Mouse (Mus musculus): ENCODE measurements around the gene Pigh. TPM values are rescaled to one million over a fixed set of nuclear protein-coding genes. Genes with fewer than 3 reads are reported as not detected.

Pigh gene
- total RNA-seq, 2 experiments from 2014 or later: 7.8 to 11.6 TPM

GRCm38 (mm10) chr12:79067526-79067925 is 21.9 kb downstream of the Pigh start:
- no peak for DNase-seq

DNA sequence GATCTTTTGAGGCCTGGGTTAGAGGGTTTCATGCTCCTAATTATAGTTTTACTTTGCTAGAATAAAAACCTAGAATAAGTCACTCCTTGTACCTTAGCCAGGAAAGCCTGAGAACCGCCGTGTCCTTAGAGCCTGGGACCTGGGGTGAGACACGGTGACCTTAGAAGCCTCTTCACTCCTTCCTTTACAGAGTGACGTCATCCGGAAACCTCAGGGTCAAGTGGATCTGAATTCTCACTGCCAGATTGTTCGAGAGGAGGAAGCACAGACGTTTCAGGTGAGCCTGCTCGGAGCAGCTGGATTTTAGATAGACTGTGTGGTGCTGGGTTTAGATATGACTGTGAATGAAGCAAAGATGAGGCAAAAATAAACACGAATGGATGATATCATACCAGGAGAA is 23.0 kb downstream of the Pigh start:
- no peak for DNase-seq

DNA sequence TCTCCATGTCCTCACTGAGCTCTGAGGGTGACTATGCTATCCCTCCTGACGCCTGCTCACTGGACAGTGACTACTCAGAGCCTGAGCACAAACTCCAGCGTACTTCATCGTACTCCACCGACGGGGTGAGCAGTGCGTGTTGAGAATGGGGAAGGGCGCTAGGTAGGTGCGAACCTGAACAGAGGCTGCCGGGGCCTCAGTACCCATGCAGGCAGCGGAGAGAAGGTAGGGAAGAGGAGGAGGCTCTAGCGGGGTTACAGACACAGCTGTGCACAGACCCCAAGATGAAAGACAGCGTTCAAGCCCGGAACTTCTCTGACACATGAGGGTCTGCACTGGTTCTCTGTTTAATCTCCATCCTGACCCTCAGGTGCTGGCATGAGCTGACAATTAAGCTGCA is 25.0 kb downstream of the Pigh start:
- DNase-seq: no peak

GRCm38 (mm10) chr12:79060766-79061652 is 28.4 kb downstream of the Pigh start:
- no peak for DNase-seq

- no peak for DNase-seq
Measured at GRCm38 (mm10) chr12:79060134-79060533, 29.3 kb downstream of the Pigh start.

- no peak for DNase-seq
Measured at GRCm38 (mm10) chr12:79059573-79059972, 29.9 kb downstream of the Pigh start.

DNA sequence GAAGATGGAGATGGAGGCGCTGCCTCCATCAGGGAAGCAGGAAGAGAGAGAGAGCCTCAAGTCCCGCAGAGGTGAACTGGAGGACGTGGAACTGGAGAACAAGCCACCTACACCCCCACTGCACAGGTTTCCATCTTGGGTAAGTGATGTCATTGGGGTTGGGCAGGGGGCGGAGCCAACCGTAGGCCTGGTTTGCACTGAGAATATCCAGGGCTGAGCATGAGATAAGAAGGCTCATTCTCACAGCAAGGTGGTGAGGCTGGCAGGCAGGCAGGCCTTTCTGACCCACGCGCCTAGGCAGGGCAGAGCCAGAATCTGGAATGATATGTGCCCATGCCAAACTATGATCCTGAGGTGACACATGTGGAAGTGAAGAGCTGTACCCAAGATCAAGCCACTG is 34.2 kb downstream of the Pigh start:
- no peak for DNase-seq

DNA sequence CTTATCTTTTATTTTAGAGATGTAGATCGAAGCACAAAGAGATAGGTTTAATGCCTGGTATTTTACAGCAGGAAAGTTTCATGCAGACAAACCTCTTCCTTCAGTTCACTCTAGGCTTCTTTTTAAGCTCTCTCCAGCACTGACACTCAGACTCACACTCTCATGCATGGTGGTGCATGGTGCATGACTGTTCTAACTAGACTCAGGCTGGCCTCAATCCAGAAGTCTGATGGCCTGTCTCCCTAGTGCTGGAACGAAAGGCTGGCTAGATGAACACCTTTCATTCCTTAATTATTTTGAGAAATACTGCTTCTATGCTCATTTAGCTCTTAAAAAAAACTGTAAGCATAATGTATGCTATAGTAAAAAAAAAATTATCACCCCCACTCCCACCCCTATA is 37.4 kb downstream of the Pigh start:
- no peak for DNase-seq

DNA sequence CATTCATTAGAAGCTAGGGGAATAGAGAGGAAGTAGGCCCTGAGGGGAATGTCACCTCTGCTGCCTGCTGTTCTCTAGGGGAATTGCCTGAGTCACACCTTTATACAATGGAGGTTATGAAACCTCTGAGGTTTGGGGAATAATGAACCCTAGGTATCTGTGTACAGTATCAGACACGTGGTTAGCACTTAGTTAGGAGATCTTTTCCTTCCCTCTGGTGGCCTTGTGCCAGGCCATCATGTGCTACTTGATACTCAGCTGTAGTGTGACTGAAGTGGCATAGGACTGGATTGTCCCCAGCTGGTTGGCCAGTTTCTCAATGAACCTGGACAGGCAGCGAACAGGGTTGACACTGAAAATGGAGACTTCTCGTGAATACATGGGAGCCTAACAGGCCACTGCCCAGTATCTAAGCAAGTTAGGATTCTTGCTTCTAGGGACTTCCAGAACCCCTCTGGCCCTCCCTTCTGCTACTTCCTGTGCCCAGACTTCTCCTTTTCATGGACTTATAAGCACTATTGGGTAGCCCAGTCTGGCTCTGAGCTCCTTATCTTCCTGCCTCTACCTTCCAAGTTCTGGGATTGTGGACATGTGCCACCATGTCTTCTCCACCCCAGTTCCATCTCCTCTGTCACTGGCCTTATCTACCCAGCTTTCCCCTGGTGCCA is 38.8 kb downstream of the Pigh start:
- DNase-seq: no peak

DNA sequence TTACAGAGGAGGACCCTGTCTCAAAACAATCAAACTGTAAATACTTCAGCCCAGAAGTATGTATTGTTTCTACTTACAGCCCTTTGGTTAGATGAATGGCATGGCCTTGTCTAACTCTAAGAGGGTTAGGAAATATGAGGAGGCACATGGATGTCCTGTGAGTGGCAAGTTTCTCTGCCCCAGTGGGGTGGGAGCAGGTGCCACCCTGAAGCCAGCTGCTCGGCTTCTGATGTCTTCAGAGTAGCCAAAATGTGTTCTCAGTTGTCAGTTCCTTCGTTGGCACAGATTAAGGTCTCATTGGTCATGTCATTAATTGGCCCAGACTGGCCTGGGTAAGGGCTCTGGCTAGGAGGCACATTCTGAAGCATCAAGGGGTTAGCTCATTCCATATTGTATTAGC is 39.6 kb downstream of the Pigh start:
- no peak for DNase-seq

- DNase-seq: no peak
Measured at GRCm38 (mm10) chr12:79048898-79049297, 40.6 kb downstream of the Pigh start.

GRCm38 (mm10) chr12:79047203-79047602 is 42.2 kb downstream of the Pigh start:
- no peak for DNase-seq

- DNase-seq: no peak
Measured at GRCm38 (mm10) chr12:79046171-79046570, 43.3 kb downstream of the Pigh start.

DNA sequence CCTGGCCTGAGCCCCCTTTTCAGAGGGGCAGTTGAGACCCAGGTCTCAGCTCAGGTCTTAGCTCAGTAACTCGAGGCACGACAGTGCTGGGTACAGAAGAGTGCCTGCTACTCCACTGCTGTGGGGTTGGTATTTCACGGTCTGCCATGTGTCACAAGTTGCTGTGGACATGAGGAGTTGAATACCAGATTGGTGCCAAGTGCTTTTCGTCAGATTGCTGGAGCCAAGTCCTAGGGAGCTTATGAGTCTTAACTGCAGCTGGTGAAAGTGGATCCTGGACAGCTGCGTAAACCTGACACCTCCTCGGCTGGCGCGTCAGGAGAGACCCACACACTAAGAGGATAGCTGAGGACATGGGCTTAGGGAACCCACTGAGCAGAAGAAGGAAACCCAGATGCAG is 44.8 kb downstream of the Pigh start:
- no peak for DNase-seq

DNA sequence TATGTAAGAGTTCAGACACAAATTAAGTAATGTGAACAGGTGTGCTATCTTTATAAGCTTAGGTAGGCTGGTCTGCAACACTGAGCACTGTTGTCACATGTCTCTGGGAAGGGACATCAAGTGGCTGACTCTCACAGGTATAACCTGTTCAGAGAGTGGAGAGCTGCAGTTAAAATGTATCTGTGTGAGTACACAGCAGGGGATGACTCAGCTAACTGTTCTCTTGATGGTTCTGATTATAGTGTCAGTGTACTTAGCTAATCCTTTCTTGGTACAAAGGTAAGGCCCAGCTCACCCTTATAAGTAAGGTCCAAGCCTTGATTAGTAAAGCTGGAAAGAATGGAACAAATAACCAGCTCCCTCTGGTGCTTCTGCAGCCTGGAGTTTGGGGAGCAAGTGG is 48.0 kb downstream of the Pigh start:
- no peak for DNase-seq

- no peak for DNase-seq
Measured at GRCm38 (mm10) chr12:79040201-79040827, 49.1 kb downstream of the Pigh start.

GRCm38 (mm10) chr12:79039708-79040107 is 49.7 kb downstream of the Pigh start:
- no peak for DNase-seq

DNA sequence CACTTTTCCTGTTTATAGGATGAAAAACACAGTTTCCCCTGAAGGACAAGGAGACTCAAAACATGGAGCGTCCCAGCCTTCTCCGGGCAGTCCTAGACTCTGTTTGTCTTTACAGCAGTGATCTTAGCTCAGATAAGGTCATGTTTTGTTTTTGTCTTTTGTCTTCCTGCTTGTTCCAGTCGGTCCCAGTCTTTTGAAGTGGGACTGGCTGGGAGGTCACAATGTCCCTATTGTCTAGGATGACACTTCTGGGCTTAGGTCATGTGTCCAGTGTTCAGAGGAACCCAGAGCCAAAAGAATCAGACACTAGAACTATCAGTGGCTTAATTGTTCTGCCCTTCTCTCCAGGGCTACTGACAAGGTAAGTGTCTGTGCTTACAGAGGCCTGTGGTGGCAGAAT is 54.1 kb downstream of the Pigh start:
- no peak for DNase-seq

DNA sequence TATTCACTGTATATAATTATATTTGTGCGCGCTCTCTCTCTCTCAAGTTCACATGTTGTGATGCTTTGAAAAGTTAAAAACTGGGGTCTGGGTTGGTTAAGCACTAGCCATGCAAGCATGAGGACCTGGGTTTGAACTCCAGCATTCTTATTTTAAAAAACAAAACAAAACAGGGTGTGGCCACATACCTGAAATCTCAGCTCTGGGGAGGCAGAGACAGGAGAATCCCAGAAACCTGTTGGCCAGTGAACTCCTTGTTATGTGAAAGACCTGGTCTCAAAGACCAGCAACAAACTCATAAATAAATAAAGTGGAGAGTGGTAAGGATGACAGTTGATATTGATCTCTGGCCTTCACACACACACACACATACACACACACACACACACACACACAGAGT is 55.1 kb downstream of the Pigh start:
- DNase-seq: no peak
